Mouse (Mus musculus): ENCODE results near the gene Nwd1. TPM values are rescaled to one million over a fixed set of nuclear protein-coding genes. Genes with fewer than 3 reads are reported as not detected.
"Not testable (repeated sequence)": the region's sequence is repeated elsewhere in the genome, so short reads cannot be mapped to it uniquely, and the experiment has no call there.

Nwd1 gene
- under 1 TPM; 0.51 to 0.73 TPM for total RNA-seq (2021)
- long read RNA-seq, experiment 1, partial matches to known transcripts: 0 of 1 reads
- long read RNA-seq, experiment 1, other reads (novel, unspliced or antisense): 1 of 1 reads
- long read RNA-seq, experiment 2, partial matches to known transcripts: 0 of 4 reads
- long read RNA-seq, experiment 2, other reads (novel, unspliced or antisense): 4 of 4 reads

- DNase-seq: peak; percentile 89
Measured at GRCm38 (mm10) chr8:72646060-72646767, at the start of gene Nwd1. Gene Nwd1, plus strand, starts transcription at chr8:72646711.

GRCm38 (mm10) chr8:72642885-72643284 lies 3.6 kb upstream of the Nwd1 start:
- DNase-seq: no peak

- DNase-seq: peak; percentile 36
Measured at GRCm38 (mm10) chr8:72644601-72645000, 1.9 kb upstream of the Nwd1 start.

GRCm38 (mm10) chr8:72646768-72647143 lies 245 bp downstream of the Nwd1 start:
- no peak for DNase-seq

- no peak for DNase-seq
Measured at GRCm38 (mm10) chr8:72650697-72651096, 4.2 kb downstream of the Nwd1 start.

- DNase-seq: no peak
Measured at GRCm38 (mm10) chr8:72654565-72655521, 8.3 kb downstream of the Nwd1 start.

- DNase-seq: no peak
Measured at GRCm38 (mm10) chr8:72655522-72655912, 9.0 kb downstream of the Nwd1 start.

GRCm38 (mm10) chr8:72659967-72660366 lies 13.5 kb downstream of the Nwd1 start:
- DNase-seq: no peak

GRCm38 (mm10) chr8:72664107-72664652 lies 17.7 kb downstream of the Nwd1 start:
- peak; percentile 10 for DNase-seq

- DNase-seq: no peak
Measured at GRCm38 (mm10) chr8:72664757-72665156, 18.2 kb downstream of the Nwd1 start.

- no peak for DNase-seq
Measured at GRCm38 (mm10) chr8:72665405-72665804, 18.9 kb downstream of the Nwd1 start.

- no peak for DNase-seq
Measured at GRCm38 (mm10) chr8:72668925-72669324, 22.4 kb downstream of the Nwd1 start.

- DNase-seq: no peak
Measured at GRCm38 (mm10) chr8:72672802-72673201, 26.3 kb downstream of the Nwd1 start.

GRCm38 (mm10) chr8:72674184-72674583 lies 27.7 kb downstream of the Nwd1 start:
- no peak for DNase-seq

GRCm38 (mm10) chr8:72676436-72676835 lies 29.9 kb downstream of the Nwd1 start:
- no peak for DNase-seq

GRCm38 (mm10) chr8:72676844-72677243 lies 30.3 kb downstream of the Nwd1 start:
- DNase-seq: not testable (repeated sequence)

- no peak for DNase-seq
Measured at GRCm38 (mm10) chr8:72677331-72677730, 30.8 kb downstream of the Nwd1 start.

GRCm38 (mm10) chr8:72680133-72680532 lies 33.6 kb downstream of the Nwd1 start:
- peak; percentile 78 for DNase-seq

- DNase-seq: no peak
Measured at GRCm38 (mm10) chr8:72682051-72682687, 35.7 kb downstream of the Nwd1 start.

- DNase-seq: no peak
Measured at GRCm38 (mm10) chr8:72683010-72683521, 36.6 kb downstream of the Nwd1 start.

GRCm38 (mm10) chr8:72683572-72684099 lies 37.1 kb downstream of the Nwd1 start:
- DNase-seq: not testable (repeated sequence)

Data from adrenal gland, postnatal 10 days (tissue).